Mouse (Mus musculus): ENCODE measurements around the gene 1700069L16Rik. TPM values are rescaled to one million over a fixed set of nuclear protein-coding genes. Genes with fewer than 3 reads are reported as not detected.

The 1700069L16Rik gene
- polyA plus RNA-seq, 1 experiment from 2014 or later: not detected

GRCm38 (mm10) chr5:113648647-113649211 lies 75.8 kb downstream of the 1700069L16Rik start:
- no peak overlapping the region for H3K4me3 ChIP-seq
- peaks cover 31% of the 10 kb centered on the region for H3K4me1 ChIP-seq
- H3K36me3 ChIP-seq (replicated peaks): no peaks in the 10 kb centered on the region
- H3K27ac ChIP-seq (replicated peaks): no peak overlapping the region
- no peaks in the 10 kb centered on the region for H3K9me3 ChIP-seq
- H3K27me3 ChIP-seq (replicated peaks; ENCODE audit: low read depth, poor library complexity, severe bottlenecking): peaks cover 43% of the 10 kb centered on the region
- DNase-seq (ENCODE audit: low spot score): no peak
- WGBS: 89% methylated on average over 5 of the region's 5 CpGs

GRCm38 (mm10) chr5:113647141-113647540 lies 77.4 kb downstream of the 1700069L16Rik start:
- no peak overlapping the region for H3K4me3 ChIP-seq
- no peaks in the 10 kb centered on the region for H3K9me3 ChIP-seq
- H3K4me1 ChIP-seq: peaks cover 31% of the 10 kb centered on the region
- no peak overlapping the region for H3K27ac ChIP-seq (replicated peaks)
- 92% methylated on average over 8 of the region's 8 CpGs for WGBS
- DNase-seq (ENCODE audit: low spot score): no peak
- H3K36me3 ChIP-seq (replicated peaks): no peaks in the 10 kb centered on the region
- peaks cover 41% of the 10 kb centered on the region for H3K27me3 ChIP-seq (replicated peaks; ENCODE audit: low read depth, poor library complexity, severe bottlenecking)

DNA sequence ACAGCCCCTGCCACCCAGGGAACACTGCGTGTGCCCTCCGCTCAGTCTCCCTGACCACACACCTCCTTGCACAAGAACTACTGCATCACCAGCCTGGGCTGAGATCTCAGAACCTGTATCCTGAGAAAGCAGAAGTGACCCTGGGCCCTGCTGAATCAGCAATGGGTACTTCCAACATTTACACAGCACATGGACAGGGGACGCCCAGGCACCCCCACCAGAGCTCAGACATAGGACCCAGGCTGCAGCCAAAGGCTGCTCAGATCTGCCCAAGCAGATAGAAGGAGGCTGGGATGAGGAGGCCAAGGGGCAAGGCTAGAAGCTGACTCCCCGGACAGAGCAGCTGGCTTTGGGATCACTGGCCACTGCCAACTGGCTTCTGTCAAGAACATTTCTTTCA lies 80.1 kb downstream of the 1700069L16Rik start:
- no peak for DNase-seq (ENCODE audit: low spot score)
- H3K9me3 ChIP-seq: no peaks in the 10 kb centered on the region
- 85% methylated on average over 4 of the region's 4 CpGs for WGBS
- H3K4me1 ChIP-seq: peaks cover 20% of the 10 kb centered on the region
- H3K27me3 ChIP-seq (replicated peaks; ENCODE audit: low read depth, poor library complexity, severe bottlenecking): peaks cover 14% of the 10 kb centered on the region
- H3K4me3 ChIP-seq: no peak overlapping the region
- H3K36me3 ChIP-seq (replicated peaks): no peaks in the 10 kb centered on the region
- H3K27ac ChIP-seq (replicated peaks): no peak overlapping the region

DNA sequence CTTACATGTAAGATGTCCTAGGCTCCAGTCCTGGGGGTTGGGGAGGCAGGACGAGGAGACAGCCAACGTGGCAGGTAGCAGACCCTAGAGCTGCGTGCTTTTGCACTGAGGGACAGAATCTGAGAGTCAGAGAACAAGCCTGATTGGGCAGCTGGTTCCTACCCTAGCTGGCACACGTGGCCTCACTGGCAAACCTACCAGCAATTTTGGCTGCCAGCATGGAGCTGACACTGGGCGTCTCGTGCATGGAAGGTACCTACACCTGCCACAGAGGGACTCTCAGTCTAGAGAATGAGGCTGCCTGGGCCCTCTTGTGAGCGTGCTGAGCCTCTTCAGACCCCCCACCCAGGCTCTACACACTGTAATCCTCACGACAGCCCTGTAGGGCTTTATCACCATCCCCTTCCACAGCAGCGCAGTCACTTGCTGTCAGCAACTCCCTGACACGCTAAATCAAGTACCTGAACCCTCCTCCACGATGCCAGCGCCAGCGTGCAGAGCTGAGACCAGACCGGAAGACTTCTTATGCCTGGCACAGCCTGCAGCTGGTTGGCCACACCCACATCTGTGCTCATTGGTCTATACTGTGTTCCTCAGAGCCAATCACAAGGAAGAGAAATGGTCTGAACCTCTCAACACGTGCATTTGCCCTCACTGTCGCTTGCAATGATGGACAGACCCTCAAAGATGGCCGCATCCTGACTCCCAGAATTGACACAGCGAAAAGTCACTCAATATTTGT lies 81.3 kb downstream of the 1700069L16Rik start:
- Histone ChIP-seq H3K4me1 (peaks cover 16% of the 10 kb centered on the region), H3K9me3 (no peaks in the 10 kb centered on the region), H3K27ac (replicated peaks) (no peak overlapping the region), H3K4me3 (peak overlapping the region; percentile 34; the same call in 1 of the 2 replicates), H3K27me3 (replicated peaks; ENCODE audit: low read depth, poor library complexity, severe bottlenecking) (peaks cover 2% of the 10 kb centered on the region; the same call in 1 of the 2 replicates), H3K36me3 (replicated peaks) (no peaks in the 10 kb centered on the region)
- peak; percentile 51 for DNase-seq (ENCODE audit: low spot score)
- WGBS: 60% methylated on average over 18 of the region's 18 CpGs

Other genes with a start within 250 kb of the 1700069L16Rik start
- gene Wscd2, start 234.4 kb downstream of the 1700069L16Rik start, polyA plus RNA-seq (2016; fragmentation: Nextera tagmentation; extraction: Ambion mirVana): 4.2 and 5.4 TPM in 2 replicates
- gene Cmklr1, start 74.3 kb downstream of the 1700069L16Rik start, polyA plus RNA-seq (2016; fragmentation: Nextera tagmentation; extraction: Ambion mirVana): 0.41 and 0.69 TPM in 2 replicates
- 3.6 and 4.0 TPM in 2 replicates for gene Ficd, start 11.0 kb upstream of the 1700069L16Rik start, polyA plus RNA-seq (2016; fragmentation: Nextera tagmentation; extraction: Ambion mirVana)
- gene Sart3, start 47.7 kb upstream of the 1700069L16Rik start, polyA plus RNA-seq (2016; fragmentation: Nextera tagmentation; extraction: Ambion mirVana): 79.0 and 80.9 TPM in 2 replicates
- gene Iscu, start 48.0 kb upstream of the 1700069L16Rik start, polyA plus RNA-seq (2016; fragmentation: Nextera tagmentation; extraction: Ambion mirVana): 99.7 and 103 TPM in 2 replicates
- 72.7 and 83.3 TPM in 2 replicates for gene Tmem119, start 75.7 kb upstream of the 1700069L16Rik start, polyA plus RNA-seq (2016; fragmentation: Nextera tagmentation; extraction: Ambion mirVana)
- gene Selplg, start 107.9 kb upstream of the 1700069L16Rik start, polyA plus RNA-seq (2016; fragmentation: Nextera tagmentation; extraction: Ambion mirVana): 0.58 and 0.83 TPM in 2 replicates
- 178 and 198 TPM in 2 replicates for gene Coro1c, start 184.0 kb upstream of the 1700069L16Rik start, polyA plus RNA-seq (2016; fragmentation: Nextera tagmentation; extraction: Ambion mirVana)